Mouse (Mus musculus): ENCODE data around the gene Anxa1. TPM values are rescaled to one million over a fixed set of nuclear protein-coding genes. Genes with fewer than 3 reads are reported as not detected.

Anxa1 gene
- total and polyA plus RNA-seq, 2 experiments from 2014 or later: 17.4 to 52.2 TPM

GRCm38 (mm10) chr19:20403219-20403618, 12.5 kb upstream of the Anxa1 start:
- Histone ChIP-seq H3K4me3 (ENCODE audit: low read depth, low read length) (no peak overlapping the region), H3K9ac (replicated peaks; ENCODE audit: low read depth, low read length) (no peak overlapping the region), H3K27me3 (ENCODE audit: control insufficient read depth, insufficient read depth, low read length) (no peaks in the 10 kb centered on the region), H3K9me3 (replicated peaks; ENCODE audit: control insufficient read depth, low read length) (no peaks in the 10 kb centered on the region), H3K4me1 (ENCODE audit: control insufficient read depth, insufficient read depth) (no peaks in the 10 kb centered on the region), H3K27ac (ENCODE audit: low read depth) (no peak overlapping the region), H3K4me2 (ENCODE audit: low read depth, low read length) (no peak overlapping the region), H3K36me3 (replicated peaks; ENCODE audit: control insufficient read depth, insufficient read depth, low read length) (no peaks in the 10 kb centered on the region)
- 79% methylated on average over 1 of the region's 1 CpGs for WGBS
- TF ChIP-seq EP300 (IDR thresholded peaks at IDR 0.05; ENCODE audit: low read depth) (no peak), CTCF (IDR thresholded peaks at IDR 0.05; ENCODE audit: low read depth) (no peak)
- DNase-seq (ENCODE audit: low spot score) (no peak), ATAC-seq (ENCODE audit: insufficient read depth, low read depth) (no peak)

GRCm38 (mm10) chr19:20402516-20403200, 11.9 kb upstream of the Anxa1 start:
- DNase-seq (ENCODE audit: low spot score) (no peak), ATAC-seq (ENCODE audit: insufficient read depth, low read depth) (no peak)
- H3K27ac ChIP-seq (ENCODE audit: low read depth): no peak overlapping the region
- H3K4me2 ChIP-seq (ENCODE audit: low read depth, low read length): no peak overlapping the region
- H3K4me3 ChIP-seq (ENCODE audit: low read depth, low read length): no peak overlapping the region
- WGBS: 51% methylated on average over 5 of the region's 5 CpGs
- no peak overlapping the region for H3K9ac ChIP-seq (replicated peaks; ENCODE audit: low read depth, low read length)
- no peaks in the 10 kb centered on the region for H3K27me3 ChIP-seq (ENCODE audit: control insufficient read depth, insufficient read depth, low read length)
- TF ChIP-seq CTCF (IDR thresholded peaks at IDR 0.05; ENCODE audit: low read depth): no peak
- no peaks in the 10 kb centered on the region for H3K4me1 ChIP-seq (ENCODE audit: control insufficient read depth, insufficient read depth)
- no peaks in the 10 kb centered on the region for H3K36me3 ChIP-seq (replicated peaks; ENCODE audit: control insufficient read depth, insufficient read depth, low read length)
- no peaks in the 10 kb centered on the region for H3K9me3 ChIP-seq (replicated peaks; ENCODE audit: control insufficient read depth, low read length)

GRCm38 (mm10) chr19:20401961-20402360, 11.2 kb upstream of the Anxa1 start:
- no peaks in the 10 kb centered on the region for H3K9me3 ChIP-seq (replicated peaks; ENCODE audit: control insufficient read depth, low read length)
- no peak for TF ChIP-seq EP300 (IDR thresholded peaks at IDR 0.05; ENCODE audit: low read depth)
- TF ChIP-seq CTCF (IDR thresholded peaks at IDR 0.05; ENCODE audit: low read depth): no peak
- H3K27ac ChIP-seq (ENCODE audit: low read depth): no peak overlapping the region
- H3K27me3 ChIP-seq (ENCODE audit: control insufficient read depth, insufficient read depth, low read length): no peaks in the 10 kb centered on the region
- H3K9ac ChIP-seq (replicated peaks; ENCODE audit: low read depth, low read length): no peak overlapping the region
- no peaks in the 10 kb centered on the region for H3K36me3 ChIP-seq (replicated peaks; ENCODE audit: control insufficient read depth, insufficient read depth, low read length)
- ATAC-seq (ENCODE audit: insufficient read depth, low read depth) (no peak), DNase-seq (ENCODE audit: low spot score) (no peak)
- H3K4me1 ChIP-seq (ENCODE audit: control insufficient read depth, insufficient read depth): no peaks in the 10 kb centered on the region
- 69% methylated on average over 3 of the region's 3 CpGs for WGBS
- H3K4me3 ChIP-seq (ENCODE audit: low read depth, low read length): no peak overlapping the region
- H3K4me2 ChIP-seq (ENCODE audit: low read depth, low read length): no peak overlapping the region

- DNase-seq (ENCODE audit: low spot score): no peak
- WGBS: 53% methylated on average over 4 of the region's 4 CpGs
- Histone ChIP-seq H3K9me3 (replicated peaks; ENCODE audit: control insufficient read depth, low read length) (no peaks in the 10 kb centered on the region), H3K27me3 (ENCODE audit: control insufficient read depth, insufficient read depth, low read length) (no peaks in the 10 kb centered on the region), H3K27ac (ENCODE audit: low read depth) (no peak overlapping the region), H3K4me1 (ENCODE audit: control insufficient read depth, insufficient read depth) (no peaks in the 10 kb centered on the region), H3K4me2 (ENCODE audit: low read depth, low read length) (no peak overlapping the region), H3K4me3 (ENCODE audit: low read depth, low read length) (no peak overlapping the region), H3K36me3 (replicated peaks; ENCODE audit: control insufficient read depth, insufficient read depth, low read length) (no peaks in the 10 kb centered on the region), H3K9ac (replicated peaks; ENCODE audit: low read depth, low read length) (no peak overlapping the region)
- 0 out of 2 replicates have a peak, but pooled peaks have one; percentile 17 for ATAC-seq (ENCODE audit: insufficient read depth, low read depth)
- TF ChIP-seq CTCF (IDR thresholded peaks at IDR 0.05; ENCODE audit: low read depth) (no peak), EP300 (IDR thresholded peaks at IDR 0.05; ENCODE audit: low read depth) (no peak)
These were observed 8.4 kb upstream of the Anxa1 start for GRCm38 (mm10) chr19:20399187-20399586.

- H3K4me1 ChIP-seq (ENCODE audit: control insufficient read depth, insufficient read depth): no peaks in the 10 kb centered on the region
- DNase-seq (ENCODE audit: low spot score) (no peak), ATAC-seq (ENCODE audit: insufficient read depth, low read depth) (no peak)
- WGBS: 100% methylated on average over 1 of the region's 1 CpGs
- H3K9me3 ChIP-seq (replicated peaks; ENCODE audit: control insufficient read depth, low read length): no peaks in the 10 kb centered on the region
- H3K4me2 ChIP-seq (ENCODE audit: low read depth, low read length): no peak overlapping the region
- no peaks in the 10 kb centered on the region for H3K27me3 ChIP-seq (ENCODE audit: control insufficient read depth, insufficient read depth, low read length)
- H3K36me3 ChIP-seq (replicated peaks; ENCODE audit: control insufficient read depth, insufficient read depth, low read length): no peaks in the 10 kb centered on the region
- no peak overlapping the region for H3K9ac ChIP-seq (replicated peaks; ENCODE audit: low read depth, low read length)
- H3K4me3 ChIP-seq (ENCODE audit: low read depth, low read length): no peak overlapping the region
- no peak overlapping the region for H3K27ac ChIP-seq (ENCODE audit: low read depth)
- no peak for TF ChIP-seq CTCF (IDR thresholded peaks at IDR 0.05; ENCODE audit: low read depth)
- no peak for TF ChIP-seq EP300 (IDR thresholded peaks at IDR 0.05; ENCODE audit: low read depth)
These were observed 6.3 kb upstream of the Anxa1 start for GRCm38 (mm10) chr19:20397092-20397491.
